Mouse (Mus musculus): ENCODE measurements around the gene Sccpdh.

- TF ChIP-seq GATA1 (IDR thresholded peaks at IDR 0.05; ENCODE audit: borderline replicate concordance, low read length), result no peak
- no peak for TF ChIP-seq FLI1 (IDR thresholded peaks at IDR 0.05; ENCODE audit: low read length)
Observed at GRCm38 (mm10) chr1:179649324-179649723, 18.7 kb upstream of the Sccpdh start.
